Mouse (Mus musculus) liver, postnatal 0 days (tissue): ENCODE results near the gene Palmd. TPM values are rescaled to one million over a fixed set of nuclear protein-coding genes. Genes with fewer than 3 reads are reported as not detected.

Experiments used
- ATAC-seq: fragments of 200-750 bp; cut with Nextera tagmentation; 2 replicates; pipeline ENCODE4 v1.8.0; 2017; ENCODE audit warnings: mild to moderate bottlenecking, moderate library complexity
- DNase-seq: peaks from one replicate; pipeline ENCODE4 v3.0.0-alpha.2; 2016
- H3K27ac ChIP-seq: fragments of 300-500 bp; sonication (generic); 2 replicates; pipeline ENCODE4 v1.5.1; 2014; ENCODE audit warnings: antibody characterized with exemption, moderate library complexity, mild to moderate bottlenecking, low read depth
- H3K27me3 ChIP-seq: fragments of 300-500 bp; sonication (generic); 2 replicates; pipeline ENCODE4 v1.6.1; 2014; ENCODE audit warnings: low read length, control low read depth, mixed read lengths; ENCODE audit not compliant: insufficient read depth
- H3K36me3 ChIP-seq: fragments of 300-500 bp; sonication (generic); replicated peaks from 2 replicates; pipeline ENCODE4 v1.6.1; 2014; ENCODE audit warnings: mild to moderate bottlenecking, control low read depth, low read length, moderate library complexity, mixed read lengths; ENCODE audit not compliant: insufficient read depth
- H3K4me1 ChIP-seq: fragments of 300-500 bp; sonication (generic); 2 replicates; pipeline ENCODE4 v1.6.1; 2014; ENCODE audit warnings: antibody characterized with exemption, mild to moderate bottlenecking, control low read depth; ENCODE audit not compliant: insufficient read depth
- H3K4me2 ChIP-seq: fragments of 300-500 bp; sonication (generic); 2 replicates; pipeline ENCODE4 v1.6.1; 2014; ENCODE audit warnings: low read depth, mild to moderate bottlenecking, low read length, moderate library complexity, mixed read lengths
- H3K4me3 ChIP-seq: fragments of 300-500 bp; sonication (generic); 2 replicates; pipeline ENCODE4 v1.5.1; 2014; ENCODE audit warnings: low read depth, low read length
- H3K9ac ChIP-seq: fragments of 300-500 bp; sonication (generic); replicated peaks from 2 replicates; pipeline ENCODE4 v1.6.1; 2014; ENCODE audit warnings: mild to moderate bottlenecking, moderate library complexity
- H3K9me3 ChIP-seq: fragments of 300-500 bp; sonication (generic); 2 replicates; pipeline ENCODE4 v1.6.1; 2016; ENCODE audit warnings: mild to moderate bottlenecking, control low read depth, low read length, mixed read lengths
- CTCF ChIP-seq: sonication (generic); IDR thresholded peaks from 2 replicates; pipeline ENCODE4 v1.5.1; 2016; ENCODE audit warnings: antibody characterized with exemption, low read depth
- EP300 ChIP-seq: IDR thresholded peaks from 2 replicates; pipeline ENCODE4 v1.6.1; 2016; ENCODE audit warnings: antibody characterized with exemption, low read depth, mild to moderate bottlenecking
- WGBS: fragments of 180-500 bp; shearing (Covaris S2); extraction: QIAGEN DNeasy Blood & Tissue Kit; methylation state at CpG from one replicate; pipeline ENCODE4 v1.1.7; 2014; ENCODE audit not compliant: insufficient replicate concordance; 5-methylcytosine and 5-hydroxymethylcytosine counted together
- polyA plus RNA-seq: library from polyadenylated mRNA; unstranded; fragments of >200 nt; fragmentation: Nextera tagmentation; extraction: Ambion mirVana; gene quantifications from 2 replicates; pipeline ENCODE4 v1.2.1, GENCODE M21; 2015

The Palmd gene
- polyA plus RNA-seq, result 30.8 and 31.0 TPM in 2 replicates

DNA sequence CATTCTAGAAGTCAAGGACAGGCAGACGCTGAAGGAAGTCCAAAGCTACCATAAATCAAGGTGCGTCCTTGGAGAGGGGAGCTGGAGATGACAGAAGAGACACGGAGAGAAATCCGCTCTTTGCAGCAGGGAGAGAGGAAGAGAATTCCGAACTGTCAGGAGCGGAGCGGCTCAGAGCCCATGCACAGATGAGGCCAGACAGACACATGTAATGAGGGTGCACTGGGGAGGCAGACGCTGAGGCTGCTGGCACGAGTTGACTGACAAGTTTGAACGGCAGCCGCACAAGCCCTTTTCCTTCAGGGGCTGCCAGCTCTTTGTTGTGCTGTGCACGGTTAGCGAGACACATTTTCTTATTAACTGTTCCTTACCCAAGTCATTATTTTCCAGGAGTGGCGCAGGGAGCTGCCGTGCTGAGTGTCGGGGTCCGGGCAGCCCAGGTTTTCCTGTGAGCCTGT lies at the start of gene Palmd:
Gene Palmd (minus strand): TSS at position 448 of the 458 bp plus-strand sequence.
- Histone ChIP-seq H3K27me3 (no peaks in the 10 kb centered on the region), H3K4me1 (no peaks in the 10 kb centered on the region), H3K4me3 (peak within 1 kb of the TSS; percentile 43), H3K27ac (peak within 1 kb of the TSS; percentile 91), H3K9ac (peak within 1 kb of the TSS; percentile 74), H3K9me3 (no peaks in the 10 kb centered on the region), H3K4me2 (peak within 1 kb of the TSS; percentile 57), H3K36me3 (no peaks in the 10 kb centered on the region)
- ATAC-seq (peak; percentile 48), DNase-seq (peak; percentile 44)
- TF ChIP-seq EP300, result no peak
- TF ChIP-seq CTCF, result no peak
- 8% methylated on average over 17 of the region's 17 CpGs for WGBS

GRCm38 (mm10) chr3:117010182-117010581 lies 41.4 kb upstream of the Palmd start:
- Histone ChIP-seq H3K27me3 (no peaks in the 10 kb centered on the region), H3K4me1 (no peaks in the 10 kb centered on the region), H3K9ac (no peak overlapping the region), H3K4me3 (no peak overlapping the region), H3K36me3 (no peaks in the 10 kb centered on the region), H3K4me2 (no peak overlapping the region), H3K9me3 (no peaks in the 10 kb centered on the region), H3K27ac (no peak overlapping the region)
- 73% methylated on average over 6 of the region's 6 CpGs for WGBS
- no peak for TF ChIP-seq EP300
- no peak for TF ChIP-seq CTCF
- ATAC-seq, result no peak
- DNase-seq, result no peak

DNA sequence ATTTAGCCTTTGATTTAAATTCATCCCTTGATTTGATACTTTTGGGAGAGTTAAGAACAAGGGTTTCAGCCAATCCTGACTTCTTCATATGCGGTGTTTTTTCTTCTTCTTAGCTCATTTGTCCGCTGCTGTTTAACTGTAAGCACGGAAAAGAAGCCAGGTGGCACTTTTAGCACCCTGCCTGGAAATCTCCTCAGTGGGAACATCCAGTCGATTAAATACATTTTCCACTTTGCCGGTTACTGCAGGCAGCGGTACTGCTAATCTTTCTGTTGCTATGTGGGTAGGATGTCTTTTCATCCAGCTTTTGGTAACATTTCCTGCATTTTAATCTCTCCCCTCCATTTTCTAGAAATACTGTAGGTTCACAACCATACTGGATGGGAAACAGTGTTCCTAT lies 38.6 kb upstream of the Palmd start:
- WGBS, result 80% methylated on average over 6 of the region's 6 CpGs
- Histone ChIP-seq H3K27ac (no peak overlapping the region), H3K4me2 (no peak overlapping the region), H3K36me3 (no peaks in the 10 kb centered on the region), H3K4me3 (no peak overlapping the region), H3K9me3 (no peaks in the 10 kb centered on the region), H3K9ac (no peak overlapping the region), H3K27me3 (no peaks in the 10 kb centered on the region), H3K4me1 (no peaks in the 10 kb centered on the region)
- ATAC-seq (no peak), DNase-seq (no peak)
- TF ChIP-seq EP300 (no peak), CTCF (no peak)

- Histone ChIP-seq H3K9ac (no peak overlapping the region), H3K27ac (no peak overlapping the region), H3K27me3 (no peaks in the 10 kb centered on the region), H3K4me2 (no peak overlapping the region), H3K4me1 (no peaks in the 10 kb centered on the region), H3K4me3 (no peak overlapping the region), H3K36me3 (no peaks in the 10 kb centered on the region), H3K9me3 (no peaks in the 10 kb centered on the region)
- no peak for TF ChIP-seq CTCF
- no peak for TF ChIP-seq EP300
- ATAC-seq (no peak), DNase-seq (no peak)
- WGBS, result 77% methylated on average over 3 of the region's 3 CpGs
These were observed 37.8 kb upstream of the Palmd start for GRCm38 (mm10) chr3:117006636-117007035.

DNA sequence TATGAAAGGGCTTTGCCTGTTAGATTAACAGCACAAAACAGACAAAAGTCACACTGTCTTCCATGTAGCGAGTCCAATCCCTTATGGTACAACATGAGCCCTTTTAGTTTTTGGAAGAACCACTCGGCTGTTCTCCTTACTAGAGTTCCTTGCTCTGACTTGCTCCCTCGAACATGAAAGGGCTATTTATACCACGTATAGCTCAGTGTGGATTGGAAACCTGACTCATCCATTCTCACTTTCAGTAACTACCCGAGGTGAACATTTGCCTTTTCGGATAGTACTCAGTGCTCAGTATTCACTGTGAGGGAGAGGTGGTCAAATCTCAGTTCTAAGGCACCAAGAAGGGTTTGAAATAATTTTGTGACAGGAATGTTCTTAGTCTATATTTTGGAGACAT lies 34.6 kb upstream of the Palmd start:
- no peak overlapping the region for H3K27ac ChIP-seq
- H3K36me3 ChIP-seq, result no peaks in the 10 kb centered on the region
- ATAC-seq, result no peak
- TF ChIP-seq CTCF, result no peak
- TF ChIP-seq EP300, result no peak
- no peak overlapping the region for H3K9ac ChIP-seq
- no peaks in the 10 kb centered on the region for H3K9me3 ChIP-seq
- DNase-seq, result no peak
- no peaks in the 10 kb centered on the region for H3K27me3 ChIP-seq
- no peak overlapping the region for H3K4me2 ChIP-seq
- WGBS, result 72% methylated on average over 6 of the region's 6 CpGs
- no peak overlapping the region for H3K4me3 ChIP-seq
- H3K4me1 ChIP-seq, result no peaks in the 10 kb centered on the region

DNA sequence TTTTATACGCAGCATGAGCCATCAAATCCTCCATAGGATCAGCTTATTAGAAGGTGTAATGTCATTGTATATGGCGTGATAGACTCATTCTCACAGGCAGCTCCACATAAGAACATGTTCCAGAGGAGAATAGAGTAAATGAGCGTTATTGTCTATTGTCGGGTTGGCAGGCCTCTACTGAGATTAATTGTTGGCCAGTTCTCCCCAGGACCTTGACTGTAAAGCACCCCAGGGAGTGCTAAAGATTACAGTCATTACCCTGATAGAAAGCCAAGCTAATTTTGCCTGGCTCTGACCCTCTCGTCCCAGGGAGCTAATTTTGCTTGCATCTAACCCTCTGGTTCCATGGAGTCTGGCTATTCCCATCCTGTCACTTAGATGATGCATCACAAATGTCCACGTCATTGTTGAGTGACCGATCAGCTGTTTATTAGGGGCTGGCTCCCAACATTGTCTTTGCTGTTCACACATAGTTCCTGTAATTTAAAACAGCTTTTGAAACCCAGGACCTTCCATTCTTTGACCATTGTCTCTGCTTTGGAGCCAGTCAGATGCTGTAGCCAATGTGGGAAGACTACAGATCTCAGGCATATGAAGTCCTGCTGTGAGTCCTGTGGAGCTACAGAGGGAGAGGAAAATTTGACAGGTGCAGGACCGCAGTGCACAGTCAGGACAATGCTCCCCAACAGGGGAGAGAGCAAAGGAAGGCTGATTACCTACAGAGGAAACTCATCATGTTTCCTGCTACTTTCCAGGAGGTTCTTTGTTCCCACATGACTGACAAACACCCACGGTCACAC lies 33.1 kb upstream of the Palmd start:
- 58% methylated on average over 9 of the region's 9 CpGs for WGBS
- DNase-seq, result no peak
- ATAC-seq, result no peak

More for the DNA sequence above, 33.1 kb upstream of the Palmd start:
- Histone ChIP-seq H3K36me3 (no peaks in the 10 kb centered on the region), H3K27me3 (no peaks in the 10 kb centered on the region), H3K4me2 (no peak overlapping the region), H3K9ac (no peak overlapping the region), H3K4me1 (no peaks in the 10 kb centered on the region), H3K9me3 (no peaks in the 10 kb centered on the region), H3K27ac (no peak overlapping the region), H3K4me3 (no peak overlapping the region)
- TF ChIP-seq CTCF (no peak), EP300 (no peak)
